Mouse (Mus musculus) liver, postnatal 0 days (tissue): ENCODE data around the gene Sp7. TPM values are rescaled to one million over a fixed set of nuclear protein-coding genes. Genes with fewer than 3 reads are reported as not detected.

Experiments
- ATAC-seq: fragments of 200-750 bp; cut with Nextera tagmentation; 2 replicates; pipeline ENCODE4 v1.8.0; 2017; ENCODE audit warnings: mild to moderate bottlenecking, moderate library complexity
- DNase-seq: peaks from one replicate; pipeline ENCODE4 v3.0.0-alpha.2; 2016
- H3K27ac ChIP-seq: fragments of 300-500 bp; sonication (generic); 2 replicates; pipeline ENCODE4 v1.5.1; 2014; ENCODE audit warnings: antibody characterized with exemption, moderate library complexity, mild to moderate bottlenecking, low read depth
- H3K27me3 ChIP-seq: fragments of 300-500 bp; sonication (generic); 2 replicates; pipeline ENCODE4 v1.6.1; 2014; ENCODE audit warnings: low read length, control low read depth, mixed read lengths; ENCODE audit not compliant: insufficient read depth
- H3K36me3 ChIP-seq: fragments of 300-500 bp; sonication (generic); replicated peaks from 2 replicates; pipeline ENCODE4 v1.6.1; 2014; ENCODE audit warnings: mild to moderate bottlenecking, control low read depth, low read length, moderate library complexity, mixed read lengths; ENCODE audit not compliant: insufficient read depth
- H3K4me1 ChIP-seq: fragments of 300-500 bp; sonication (generic); 2 replicates; pipeline ENCODE4 v1.6.1; 2014; ENCODE audit warnings: antibody characterized with exemption, mild to moderate bottlenecking, control low read depth; ENCODE audit not compliant: insufficient read depth
- H3K4me2 ChIP-seq: fragments of 300-500 bp; sonication (generic); 2 replicates; pipeline ENCODE4 v1.6.1; 2014; ENCODE audit warnings: low read depth, mild to moderate bottlenecking, low read length, moderate library complexity, mixed read lengths
- H3K4me3 ChIP-seq: fragments of 300-500 bp; sonication (generic); 2 replicates; pipeline ENCODE4 v1.5.1; 2014; ENCODE audit warnings: low read depth, low read length
- H3K9ac ChIP-seq: fragments of 300-500 bp; sonication (generic); replicated peaks from 2 replicates; pipeline ENCODE4 v1.6.1; 2014; ENCODE audit warnings: mild to moderate bottlenecking, moderate library complexity
- H3K9me3 ChIP-seq: fragments of 300-500 bp; sonication (generic); 2 replicates; pipeline ENCODE4 v1.6.1; 2016; ENCODE audit warnings: mild to moderate bottlenecking, control low read depth, low read length, mixed read lengths
- CTCF ChIP-seq: sonication (generic); IDR thresholded peaks from 2 replicates; pipeline ENCODE4 v1.5.1; 2016; ENCODE audit warnings: antibody characterized with exemption, low read depth
- EP300 ChIP-seq: IDR thresholded peaks from 2 replicates; pipeline ENCODE4 v1.6.1; 2016; ENCODE audit warnings: antibody characterized with exemption, low read depth, mild to moderate bottlenecking
- WGBS: fragments of 180-500 bp; shearing (Covaris S2); extraction: QIAGEN DNeasy Blood & Tissue Kit; methylation state at CpG from one replicate; pipeline ENCODE4 v1.1.7; 2014; ENCODE audit not compliant: insufficient replicate concordance; 5-methylcytosine and 5-hydroxymethylcytosine counted together
- polyA plus RNA-seq: library from polyadenylated mRNA; unstranded; fragments of >200 nt; fragmentation: Nextera tagmentation; extraction: Ambion mirVana; gene quantifications from 2 replicates; pipeline ENCODE4 v1.2.1, GENCODE M21; 2015

Sp7 gene
- polyA plus RNA-seq, 1 experiment from 2014 or later, result not detected

GRCm38 (mm10) chr15:102376453-102377162 is 9.6 kb upstream of the Sp7 start:
- Histone ChIP-seq H3K27me3 (peaks cover 4% of the 10 kb centered on the region; the same call in 1 of the 2 replicates), H3K9ac (peak overlapping the region; percentile 67), H3K4me3 (peak overlapping the region; percentile 65), H3K4me1 (peaks cover 13% of the 10 kb centered on the region), H3K27ac (peak overlapping the region; percentile 60; the same call in 1 of the 2 replicates), H3K4me2 (peak overlapping the region; percentile 98), H3K9me3 (no peaks in the 10 kb centered on the region), H3K36me3 (no peaks in the 10 kb centered on the region)
- 2% methylated on average over 32 of the region's 43 CpGs for WGBS
- DNase-seq (peak; percentile 82), ATAC-seq (peak; percentile 87)
- TF ChIP-seq EP300, result no peak
- TF ChIP-seq CTCF, result no peak

- WGBS, result 20% methylated on average over 10 of the region's 10 CpGs
- Histone ChIP-seq H3K9ac (0 out of 2 replicates have a peak overlapping the region, but pooled peaks have one; percentile 7), H3K4me1 (no peaks in the 10 kb centered on the region), H3K27ac (no peak overlapping the region), H3K27me3 (peaks cover 35% of the 10 kb centered on the region), H3K9me3 (no peaks in the 10 kb centered on the region), H3K4me3 (no peak overlapping the region), H3K36me3 (no peaks in the 10 kb centered on the region), H3K4me2 (no peak overlapping the region)
- TF ChIP-seq EP300, result no peak
- no peak for TF ChIP-seq CTCF
- ATAC-seq (no peak), DNase-seq (no peak)
Observed at GRCm38 (mm10) chr15:102370727-102371126, 3.7 kb upstream of the Sp7 start.

GRCm38 (mm10) chr15:102369972-102370371 is 3.0 kb upstream of the Sp7 start:
- Histone ChIP-seq H3K4me2 (no peak overlapping the region; the same call in 1 of the 2 replicates), H3K27me3 (peaks cover 40% of the 10 kb centered on the region), H3K4me3 (no peak overlapping the region), H3K9me3 (no peaks in the 10 kb centered on the region), H3K36me3 (no peaks in the 10 kb centered on the region), H3K27ac (no peak overlapping the region), H3K9ac (no peak overlapping the region), H3K4me1 (no peaks in the 10 kb centered on the region)
- no peak for TF ChIP-seq CTCF
- TF ChIP-seq EP300, result no peak
- WGBS, result 21% methylated on average over 13 of the region's 13 CpGs
- ATAC-seq (no peak), DNase-seq (no peak)

GRCm38 (mm10) chr15:102366238-102366637 is 744 bp downstream of the Sp7 start:
- Histone ChIP-seq H3K9ac (no peak overlapping the region), H3K4me3 (no peak overlapping the region), H3K4me1 (no peaks in the 10 kb centered on the region), H3K9me3 (no peaks in the 10 kb centered on the region), H3K4me2 (no peak overlapping the region), H3K27ac (no peak overlapping the region), H3K27me3 (peaks cover 55% of the 10 kb centered on the region), H3K36me3 (no peaks in the 10 kb centered on the region)
- 27% methylated on average over 7 of the region's 7 CpGs for WGBS
- ATAC-seq, result no peak
- DNase-seq, result no peak
- no peak for TF ChIP-seq CTCF
- TF ChIP-seq EP300, result no peak

DNA sequence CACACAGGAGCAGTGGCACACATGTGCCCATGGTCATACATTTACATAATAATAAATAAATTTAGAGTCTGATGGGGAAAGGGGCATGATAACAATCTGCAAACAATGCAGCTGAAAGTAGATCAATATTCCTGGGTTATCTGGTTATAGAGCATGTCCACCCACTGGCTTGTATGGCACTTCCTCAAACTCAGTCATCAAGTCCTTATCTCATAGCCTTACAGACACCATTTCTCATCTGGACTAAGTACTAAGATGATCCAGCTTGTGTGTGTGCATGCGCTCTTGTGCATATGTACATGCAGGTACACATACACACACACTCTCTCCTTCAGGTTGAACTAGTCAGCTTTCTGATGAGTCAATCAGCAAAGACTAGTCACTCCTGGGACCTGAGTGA is 2.3 kb downstream of the Sp7 start:
- H3K4me2 ChIP-seq, result no peak overlapping the region
- TF ChIP-seq CTCF, result no peak
- TF ChIP-seq EP300, result no peak
- no peaks in the 10 kb centered on the region for H3K9me3 ChIP-seq
- H3K4me1 ChIP-seq, result no peaks in the 10 kb centered on the region
- DNase-seq (no peak), ATAC-seq (no peak)
- peaks cover 46% of the 10 kb centered on the region for H3K27me3 ChIP-seq
- no peak overlapping the region for H3K4me3 ChIP-seq
- H3K9ac ChIP-seq, result no peak overlapping the region
- no peaks in the 10 kb centered on the region for H3K36me3 ChIP-seq
- WGBS, result 57% methylated on average over 1 of the region's 1 CpGs
- no peak overlapping the region for H3K27ac ChIP-seq

DNA sequence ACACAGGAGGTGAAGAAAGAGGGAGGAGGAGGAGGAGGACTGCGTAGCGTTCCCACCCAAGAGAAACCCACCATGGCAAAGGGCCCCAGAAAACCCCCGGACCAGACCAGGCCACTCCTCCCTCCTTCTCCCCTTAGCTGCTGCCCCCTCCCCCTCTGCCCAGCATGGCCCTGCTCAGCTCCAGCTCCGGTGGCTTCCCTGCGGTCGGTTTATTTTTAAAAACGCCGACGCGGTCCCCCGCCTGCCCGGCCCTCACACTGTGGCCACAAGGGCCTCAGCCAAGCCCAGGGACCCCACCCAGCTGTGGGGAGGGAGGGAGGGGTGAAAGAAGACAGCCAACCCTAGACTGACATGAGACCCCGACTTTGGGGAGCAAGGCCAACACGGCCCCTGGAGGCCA is 4.3 kb downstream of the Sp7 start:
- H3K4me3 ChIP-seq, result no peak overlapping the region
- 0 out of 2 replicates have a peak overlapping the region, but pooled peaks have one; percentile 18 for H3K9ac ChIP-seq
- DNase-seq (no peak), ATAC-seq (no peak)
- H3K9me3 ChIP-seq, result no peaks in the 10 kb centered on the region
- 0 out of 2 replicates have a peak, but pooled peaks cover 3% of the 10 kb centered on the region for H3K4me1 ChIP-seq
- no peaks in the 10 kb centered on the region for H3K36me3 ChIP-seq
- peak overlapping the region; percentile 42 for H3K4me2 ChIP-seq
- TF ChIP-seq CTCF (no peak), EP300 (no peak)
- H3K27ac ChIP-seq, result no peak overlapping the region
- WGBS, result 16% methylated on average over 11 of the region's 14 CpGs
- peaks cover 53% of the 10 kb centered on the region for H3K27me3 ChIP-seq
